Mouse (Mus musculus) lung, embryonic 15.5 days (tissue): ENCODE results near the gene Rnase10. TPM values are rescaled to one million over a fixed set of nuclear protein-coding genes. Genes with fewer than 3 reads are reported as not detected.
"Not testable (repeated sequence)": the region's sequence is repeated elsewhere in the genome, so short reads cannot be mapped to it uniquely, and the experiment has no call there.

Experiments used
- ATAC-seq: fragments of 200-750 bp; cut with Nextera tagmentation; 2 replicates; pipeline ENCODE4 v1.8.0; 2017; ENCODE audit warnings: moderate number of reproducible peaks, borderline replicate concordance; ENCODE audit not compliant: low FRiP score, low TSS enrichment; ENCODE audit errors: extremely low read depth
- H3K27ac ChIP-seq: fragments of 300-500 bp; sonication (generic); 2 replicates; pipeline ENCODE4 v1.5.1; 2015; ENCODE audit warnings: moderate library complexity, mild to moderate bottlenecking, inconsistent platforms
- H3K27me3 ChIP-seq: fragments of 300-500 bp; sonication (generic); 2 replicates; pipeline ENCODE4 v1.6.1; 2015; ENCODE audit warnings: inconsistent platforms
- H3K36me3 ChIP-seq: fragments of 300-500 bp; sonication (generic); 2 replicates; pipeline ENCODE4 v1.6.1; 2015; ENCODE audit warnings: inconsistent platforms
- H3K4me1 ChIP-seq: fragments of 300-500 bp; sonication (generic); 2 replicates; pipeline ENCODE4 v1.6.1; 2015; ENCODE audit warnings: inconsistent platforms
- H3K4me2 ChIP-seq: fragments of 300-500 bp; sonication (generic); 2 replicates; pipeline ENCODE4 v1.6.1; 2015; ENCODE audit warnings: inconsistent platforms, mild to moderate bottlenecking, moderate library complexity
- H3K4me3 ChIP-seq: fragments of 300-500 bp; sonication (generic); 2 replicates; pipeline ENCODE4 v1.5.1; 2015; ENCODE audit warnings: mild to moderate bottlenecking, inconsistent platforms
- H3K9ac ChIP-seq: fragments of 300-500 bp; sonication (generic); 2 replicates; pipeline ENCODE4 v1.6.1; 2015; ENCODE audit warnings: inconsistent platforms
- H3K9me3 ChIP-seq: fragments of 300-500 bp; sonication (generic); 2 replicates; pipeline ENCODE4 v1.6.1; 2016; ENCODE audit warnings: inconsistent platforms
- WGBS: fragments of 180-500 bp; shearing (Covaris S2); methylation state at CpG from one replicate; pipeline ENCODE4 v1.1.7; 2015; 5-methylcytosine and 5-hydroxymethylcytosine counted together
- polyA plus RNA-seq: library from polyadenylated mRNA; unstranded; fragments of >200 nt; fragmentation: Nextera tagmentation; extraction: Ambion mirVana; gene quantifications from 2 replicates; pipeline ENCODE4 v1.2.1, GENCODE M21; 2015

Gene Rnase10
- 0.25 and 0.28 TPM in 2 replicates for polyA plus RNA-seq

- Histone ChIP-seq H3K4me2 (no peak within 1 kb of the TSS; the same call in 1 of the 2 replicates), H3K9me3 (no peaks in the 10 kb centered on the region), H3K36me3 (no peaks in the 10 kb centered on the region), H3K27ac (peak within 1 kb of the TSS; percentile 94), H3K4me1 (peaks cover 12% of the 10 kb centered on the region), H3K27me3 (no peaks in the 10 kb centered on the region), H3K4me3 (no peak within 1 kb of the TSS), H3K9ac (no peak within 1 kb of the TSS)
- 62% methylated on average over 8 of the region's 8 CpGs for WGBS
- no peak for ATAC-seq
Observed at GRCm38 (mm10) chr14:51007152-51007801, at the start of gene Rnase10. Gene Rnase10, plus strand, starts transcription at chr14:51007751.

GRCm38 (mm10) chr14:50958289-50958995 is 49.1 kb upstream of the Rnase10 start:
- H3K4me1 ChIP-seq, H3K9me3 ChIP-seq, ATAC-seq, H3K4me2 ChIP-seq, H3K4me3 ChIP-seq, H3K27me3 ChIP-seq, H3K9ac ChIP-seq, H3K36me3 ChIP-seq, H3K27ac ChIP-seq: not testable (repeated sequence)
- WGBS: 89% methylated on average over 5 of the region's 5 CpGs

DNA sequence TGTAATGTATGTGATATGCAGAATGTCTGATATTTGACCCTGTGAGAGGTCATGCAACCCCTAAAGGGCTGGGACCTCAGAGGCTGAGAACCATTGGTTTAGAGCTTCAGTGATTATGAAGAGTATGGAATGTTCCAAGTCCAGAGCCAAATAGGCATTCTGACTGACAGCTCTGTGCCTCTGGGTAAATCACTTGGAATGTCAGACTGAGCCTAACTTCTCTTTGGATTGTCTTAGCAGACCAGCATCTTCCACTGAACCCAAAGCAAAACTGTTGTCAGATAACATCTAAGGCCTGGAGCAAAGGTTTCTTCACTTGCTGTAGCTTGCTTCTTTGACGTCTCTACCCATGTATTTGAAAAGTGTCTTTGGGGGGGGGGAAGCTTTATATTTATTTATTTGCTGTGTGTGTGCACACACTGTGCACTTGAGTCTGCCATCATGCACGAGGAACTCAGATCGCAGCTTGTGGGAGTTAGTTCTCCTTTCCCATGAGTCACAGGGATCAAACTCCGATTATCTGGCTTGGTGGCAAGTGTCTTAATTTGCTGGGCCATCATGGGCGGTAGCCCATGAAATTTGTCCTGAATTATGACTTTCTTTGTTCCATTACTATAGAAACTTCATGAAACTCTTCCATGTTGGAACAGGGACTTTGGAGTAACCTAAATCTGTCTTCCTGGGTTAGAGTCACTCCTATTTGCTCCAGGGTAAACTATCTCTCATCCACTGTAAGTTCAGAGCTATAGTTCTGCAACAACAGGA is 39.2 kb upstream of the Rnase10 start:
- WGBS: 82% methylated on average over 5 of the region's 5 CpGs
- Histone ChIP-seq H3K27ac (no peak overlapping the region), H3K4me2 (no peak overlapping the region), H3K9me3 (no peaks in the 10 kb centered on the region), H3K9ac (no peak overlapping the region), H3K36me3 (no peaks in the 10 kb centered on the region), H3K4me1 (no peaks in the 10 kb centered on the region), H3K4me3 (no peak overlapping the region), H3K27me3 (no peaks in the 10 kb centered on the region)
- ATAC-seq: no peak

GRCm38 (mm10) chr14:50969041-50969440 is 38.5 kb upstream of the Rnase10 start:
- H3K27ac ChIP-seq: no peak overlapping the region
- no peaks in the 10 kb centered on the region for H3K4me1 ChIP-seq
- no peak for ATAC-seq
- no peak overlapping the region for H3K4me2 ChIP-seq
- H3K9me3 ChIP-seq: no peaks in the 10 kb centered on the region
- no peak overlapping the region for H3K4me3 ChIP-seq
- H3K27me3 ChIP-seq: no peaks in the 10 kb centered on the region
- no peak overlapping the region for H3K9ac ChIP-seq
- 25% methylated on average over 1 of the region's 1 CpGs for WGBS
- H3K36me3 ChIP-seq: no peaks in the 10 kb centered on the region

GRCm38 (mm10) chr14:50969558-50970544 is 37.7 kb upstream of the Rnase10 start:
- H3K9me3 ChIP-seq: no peaks in the 10 kb centered on the region
- H3K9ac ChIP-seq: no peak overlapping the region
- no peaks in the 10 kb centered on the region for H3K36me3 ChIP-seq
- H3K4me3 ChIP-seq: no peak overlapping the region
- no peak for ATAC-seq
- WGBS: 39% methylated on average over 12 of the region's 12 CpGs
- no peak overlapping the region for H3K27ac ChIP-seq
- H3K4me1 ChIP-seq: no peaks in the 10 kb centered on the region
- H3K4me2 ChIP-seq: no peak overlapping the region
- no peaks in the 10 kb centered on the region for H3K27me3 ChIP-seq

GRCm38 (mm10) chr14:50970822-50971221 is 36.7 kb upstream of the Rnase10 start:
- no peaks in the 10 kb centered on the region for H3K4me1 ChIP-seq
- H3K9ac ChIP-seq: no peak overlapping the region
- no peak overlapping the region for H3K4me2 ChIP-seq
- H3K27me3 ChIP-seq: no peaks in the 10 kb centered on the region
- H3K9me3 ChIP-seq: no peaks in the 10 kb centered on the region
- no peaks in the 10 kb centered on the region for H3K36me3 ChIP-seq
- no peak overlapping the region for H3K27ac ChIP-seq
- H3K4me3 ChIP-seq: no peak overlapping the region
- 54% methylated on average over 1 of the region's 1 CpGs for WGBS
- no peak for ATAC-seq

GRCm38 (mm10) chr14:50973054-50973453 is 34.5 kb upstream of the Rnase10 start:
- 75% methylated on average over 5 of the region's 5 CpGs for WGBS

DNA sequence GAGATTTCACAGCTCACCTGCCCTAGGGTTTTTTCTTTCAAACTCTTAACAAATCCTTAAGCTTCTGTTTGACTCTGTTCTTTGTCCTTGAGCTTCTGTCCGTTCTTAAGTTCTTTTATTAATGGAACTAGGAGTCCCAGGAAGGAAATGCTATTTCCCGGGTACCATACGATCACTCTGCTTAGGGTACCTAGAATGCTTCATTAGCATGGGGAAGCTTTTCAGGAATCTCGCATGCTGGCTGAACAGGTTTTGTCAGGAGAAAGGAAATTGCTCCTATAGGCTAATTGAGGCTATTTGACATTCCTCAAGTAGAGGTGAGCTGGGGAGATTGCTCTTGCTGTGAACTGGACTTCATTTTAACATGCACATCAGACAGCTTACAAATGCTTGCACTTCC is 33.9 kb upstream of the Rnase10 start:
- H3K27me3 ChIP-seq: no peaks in the 10 kb centered on the region
- WGBS: 37% methylated on average over 4 of the region's 4 CpGs

More at GRCm38 (mm10) chr14:50973054-50973453, 34.5 kb upstream of the Rnase10 start:
- not testable (repeated sequence) for H3K4me1 ChIP-seq, H3K4me2 ChIP-seq, H3K27ac ChIP-seq, H3K9me3 ChIP-seq, H3K9ac ChIP-seq, ATAC-seq, H3K27me3 ChIP-seq, H3K4me3 ChIP-seq, H3K36me3 ChIP-seq

DNA sequence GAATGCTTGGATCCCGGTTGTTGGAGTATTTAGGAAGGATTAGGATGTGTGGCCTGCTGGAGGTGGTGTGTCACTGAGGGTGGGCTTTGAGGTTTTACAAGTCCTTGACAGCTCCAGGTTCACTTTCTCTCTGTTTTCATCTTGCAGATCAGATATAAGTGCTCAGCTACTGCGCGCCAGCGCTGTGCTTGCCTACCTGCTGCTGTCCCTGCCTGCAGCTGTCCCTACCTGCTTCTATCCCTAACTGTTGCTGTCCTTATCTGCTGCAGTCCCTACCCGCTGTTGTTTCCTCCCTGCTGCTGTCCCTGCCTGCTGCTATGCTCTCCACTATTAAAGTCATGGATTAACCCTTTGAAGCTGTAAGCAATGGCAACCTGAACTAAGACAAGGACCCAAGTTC is 32.5 kb upstream of the Rnase10 start:
- Histone ChIP-seq H3K4me3 (no peak overlapping the region), H3K4me1 (no peaks in the 10 kb centered on the region), H3K9ac (no peak overlapping the region), H3K4me2 (no peak overlapping the region), H3K27ac (no peak overlapping the region), H3K36me3 (no peaks in the 10 kb centered on the region), H3K9me3 (no peaks in the 10 kb centered on the region), H3K27me3 (no peaks in the 10 kb centered on the region)
- WGBS: 52% methylated on average over 5 of the region's 5 CpGs
- no peak for ATAC-seq

More for the DNA sequence above, 33.9 kb upstream of the Rnase10 start:
- no peak for ATAC-seq
- Histone ChIP-seq H3K4me3 (no peak overlapping the region), H3K27ac (no peak overlapping the region), H3K9ac (no peak overlapping the region), H3K9me3 (no peaks in the 10 kb centered on the region), H3K4me2 (no peak overlapping the region), H3K36me3 (no peaks in the 10 kb centered on the region), H3K4me1 (no peaks in the 10 kb centered on the region)

DNA sequence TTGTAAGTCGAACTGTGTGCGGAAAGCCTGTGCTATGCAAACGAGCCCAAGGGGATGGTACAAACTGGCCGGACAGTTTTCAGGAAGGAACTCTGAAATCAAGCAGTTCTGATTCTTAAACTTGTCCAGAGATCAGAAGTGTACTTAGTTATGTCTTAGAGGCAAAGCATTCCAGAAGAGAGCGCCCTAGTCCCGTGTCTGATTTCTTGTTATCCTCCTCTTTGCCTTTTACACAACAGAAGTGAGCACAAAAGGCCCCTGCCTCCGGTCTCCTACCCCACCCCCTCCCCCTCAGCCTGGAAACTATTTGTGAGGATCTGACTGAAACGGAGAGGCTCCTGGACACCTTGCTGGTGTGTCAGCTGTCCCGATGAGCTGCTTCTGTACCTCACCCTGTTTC is 30.9 kb upstream of the Rnase10 start:
- Histone ChIP-seq H3K36me3 (no peaks in the 10 kb centered on the region), H3K4me2 (no peak overlapping the region)

GRCm38 (mm10) chr14:50978451-50978850 is 29.1 kb upstream of the Rnase10 start:
- WGBS: 90% methylated on average over 6 of the region's 6 CpGs
- not testable (repeated sequence) for H3K4me3 ChIP-seq, H3K4me1 ChIP-seq, H3K27ac ChIP-seq, ATAC-seq, H3K27me3 ChIP-seq, H3K36me3 ChIP-seq, H3K4me2 ChIP-seq, H3K9me3 ChIP-seq, H3K9ac ChIP-seq

More for the DNA sequence above, 30.9 kb upstream of the Rnase10 start:
- WGBS: 29% methylated on average over 9 of the region's 9 CpGs
- Histone ChIP-seq H3K4me3 (no peak overlapping the region), H3K9ac (no peak overlapping the region), H3K27me3 (no peaks in the 10 kb centered on the region), H3K9me3 (no peaks in the 10 kb centered on the region), H3K27ac (no peak overlapping the region), H3K4me1 (no peaks in the 10 kb centered on the region)
- no peak for ATAC-seq
